Mouse (Mus musculus) hematopoietic stem cell, adult 5-6 weeks (primary cell): Measurements from ENCODE around the gene Paqr5. TPM values are rescaled to one million over a fixed set of nuclear protein-coding genes. Genes with fewer than 3 reads are reported as not detected.

Experiments
- ATAC-seq, 2 experiments: fragments of 125-278 bp in 1 of 2; replicated peaks in 1 of 2; 2 replicates each; pipeline ENCODE4 v1.8.0; 2016 to 2017; ENCODE audit warnings: inconsistent platforms in 2 of 2, mild to moderate bottlenecking in 2 of 2, moderate number of reproducible peaks in 2 of 2, low read depth in 1 of 2, moderate TSS enrichment in 1 of 2; ENCODE audit not compliant: low FRiP score in 2 of 2, poor library complexity in 2 of 2, severe bottlenecking in 2 of 2, insufficient read depth in 1 of 2, low TSS enrichment in 1 of 2
- total RNA-seq: library from RNA; stranded (forward); fragments of 172-1452, 232-1000 nt; gene quantifications from 2 replicates; pipeline ENCODE4 v1.2.3, GENCODE M21; 2017

The Paqr5 gene
- total RNA-seq, 1 experiment from 2014 or later = 13.3 TPM

DNA sequence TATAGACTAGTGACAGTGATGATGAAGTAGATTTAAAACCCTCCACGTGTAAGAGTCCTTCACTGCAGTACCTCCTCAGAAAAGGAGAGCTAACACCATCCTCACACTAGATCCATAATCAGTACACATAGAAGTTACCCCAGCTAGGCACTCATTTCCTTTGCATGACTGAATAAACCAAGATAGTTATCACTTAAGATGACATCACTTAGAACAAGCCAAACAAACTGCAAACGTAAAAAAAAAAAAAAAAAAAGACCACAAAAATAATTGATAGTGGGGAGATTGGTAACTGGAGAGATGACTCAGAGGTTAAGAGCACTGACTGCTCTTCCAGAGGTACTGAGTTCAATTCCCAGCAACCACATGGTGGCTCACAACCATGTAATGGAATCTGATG is 93.3 kb downstream of the Paqr5 start:
- ATAC-seq = no peak

DNA sequence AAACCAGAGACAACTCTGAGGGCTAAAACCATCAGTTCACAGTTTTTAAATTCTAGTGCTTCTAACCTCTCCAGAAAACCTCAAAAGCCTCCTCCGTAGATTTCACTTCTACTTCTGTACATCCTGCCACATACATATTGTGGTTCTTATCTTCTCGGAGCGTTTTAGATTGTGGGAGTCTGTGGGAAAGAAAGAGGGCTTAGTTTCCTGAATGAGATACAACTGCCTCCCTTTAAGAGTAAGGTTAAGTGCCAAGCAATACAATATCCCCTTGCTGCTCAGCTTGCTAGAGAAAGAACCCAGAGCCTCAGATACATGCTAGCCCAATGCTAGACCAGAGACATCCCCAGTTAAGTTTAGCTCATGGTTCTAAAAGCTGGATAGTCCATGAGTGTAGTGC is 94.6 kb downstream of the Paqr5 start:
- ATAC-seq = peak; percentile 48 to 49; a peak in 1 of 4 replicates

DNA sequence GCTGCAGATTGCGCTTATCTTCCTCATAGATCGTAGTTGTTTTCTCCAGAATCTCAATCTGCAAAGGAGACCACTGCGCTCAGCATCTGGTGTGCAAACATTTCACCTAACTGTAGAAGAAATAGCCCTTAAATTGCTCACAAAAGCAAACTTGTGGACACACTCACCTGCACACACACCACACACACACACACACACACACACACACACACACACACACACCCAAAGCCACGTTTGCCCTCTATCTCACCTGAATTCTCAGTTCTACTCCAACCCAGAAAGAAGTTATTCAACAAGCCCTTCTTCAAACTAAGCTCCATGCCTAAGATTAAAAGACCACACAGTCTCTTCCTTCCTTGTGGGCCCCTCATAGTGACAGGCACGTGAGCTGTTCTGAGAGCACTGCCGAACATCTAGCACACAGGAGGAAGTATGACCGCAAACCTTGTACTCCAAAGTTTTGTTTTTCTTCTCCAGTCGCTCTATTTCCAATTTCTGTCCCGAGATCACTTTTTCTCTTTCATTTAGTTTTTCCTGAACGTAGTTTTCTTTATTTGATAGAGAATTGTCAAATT is 101.5 kb downstream of the Paqr5 start:
- ATAC-seq = peak; percentile 66 to 88

DNA sequence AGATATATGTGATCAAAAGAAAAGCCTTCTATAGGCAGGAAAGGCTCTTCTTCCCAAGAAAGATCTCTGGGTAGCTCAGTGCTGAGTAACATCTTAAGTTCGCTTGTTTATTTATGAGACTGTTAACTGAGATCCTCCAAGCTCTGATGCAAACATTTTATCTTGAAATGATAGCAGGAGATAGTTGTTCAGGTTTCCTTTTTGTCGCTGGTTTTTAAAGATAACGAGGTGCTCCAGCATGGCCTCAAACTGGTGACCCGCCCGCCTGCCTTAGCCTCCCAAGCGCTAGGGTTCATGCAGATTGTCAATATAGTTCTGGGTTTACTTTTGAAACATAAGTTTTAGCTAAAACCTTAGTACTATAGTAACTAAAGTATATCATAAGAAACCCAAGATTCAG is 106.3 kb downstream of the Paqr5 start:
- no peak for ATAC-seq

DNA sequence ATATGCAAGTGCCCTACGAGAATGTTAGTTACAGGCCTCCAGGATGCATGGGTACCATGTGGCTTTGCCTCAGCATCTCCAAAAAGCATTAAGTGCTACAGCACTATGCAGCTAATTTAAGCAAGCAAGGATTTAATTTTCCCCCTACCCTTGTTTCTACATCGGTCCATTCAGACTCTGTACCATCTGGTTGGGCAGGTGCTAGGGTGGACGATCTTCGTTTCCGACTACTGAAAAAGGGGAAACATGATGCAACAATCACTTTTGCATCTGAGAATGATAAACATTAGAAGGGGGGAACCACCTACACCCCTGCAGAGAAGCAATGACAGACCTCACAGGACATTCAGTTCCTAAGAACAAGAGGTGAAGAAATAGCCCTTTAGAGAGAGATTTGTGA is 107.2 kb downstream of the Paqr5 start:
- ATAC-seq = no peak

DNA sequence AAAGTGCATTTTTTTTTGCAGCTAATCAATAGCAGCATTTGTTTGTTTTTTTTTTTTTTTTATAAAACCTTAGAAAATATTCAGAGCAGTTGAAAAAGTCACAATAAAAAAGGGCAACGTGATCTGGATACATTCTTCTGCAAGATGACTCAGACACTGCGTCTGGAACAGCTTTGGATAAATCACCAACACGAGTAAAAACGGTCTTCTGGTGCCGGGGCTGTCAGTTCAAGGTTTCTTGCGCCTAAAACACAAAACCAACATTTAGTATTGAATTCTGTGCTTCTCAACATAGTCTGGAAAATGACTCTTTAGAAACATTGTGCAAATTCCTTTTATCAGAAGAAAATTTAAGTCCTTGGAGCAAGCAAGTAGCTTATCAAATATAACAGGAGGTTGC is 109.2 kb downstream of the Paqr5 start:
- ATAC-seq = no peak

DNA sequence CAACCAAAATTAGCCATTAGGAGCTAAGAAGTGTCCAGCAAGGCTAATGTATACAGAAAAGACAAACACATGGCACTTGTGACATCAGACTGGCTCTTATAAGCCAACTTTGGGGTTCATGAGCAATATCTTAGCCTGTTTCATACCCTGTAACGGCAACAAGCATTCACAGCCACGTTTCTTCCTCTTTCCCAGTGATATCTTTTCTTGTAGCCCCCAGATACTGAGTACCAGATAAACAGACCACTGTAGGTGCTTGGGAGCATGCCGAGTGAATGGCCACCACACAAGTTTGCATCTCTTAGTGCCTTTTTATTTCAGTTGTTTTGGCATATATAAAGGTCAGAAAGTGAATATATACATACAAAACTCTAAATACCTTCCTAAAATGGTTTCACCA is 109.7 kb downstream of the Paqr5 start:
- ATAC-seq = no peak

DNA sequence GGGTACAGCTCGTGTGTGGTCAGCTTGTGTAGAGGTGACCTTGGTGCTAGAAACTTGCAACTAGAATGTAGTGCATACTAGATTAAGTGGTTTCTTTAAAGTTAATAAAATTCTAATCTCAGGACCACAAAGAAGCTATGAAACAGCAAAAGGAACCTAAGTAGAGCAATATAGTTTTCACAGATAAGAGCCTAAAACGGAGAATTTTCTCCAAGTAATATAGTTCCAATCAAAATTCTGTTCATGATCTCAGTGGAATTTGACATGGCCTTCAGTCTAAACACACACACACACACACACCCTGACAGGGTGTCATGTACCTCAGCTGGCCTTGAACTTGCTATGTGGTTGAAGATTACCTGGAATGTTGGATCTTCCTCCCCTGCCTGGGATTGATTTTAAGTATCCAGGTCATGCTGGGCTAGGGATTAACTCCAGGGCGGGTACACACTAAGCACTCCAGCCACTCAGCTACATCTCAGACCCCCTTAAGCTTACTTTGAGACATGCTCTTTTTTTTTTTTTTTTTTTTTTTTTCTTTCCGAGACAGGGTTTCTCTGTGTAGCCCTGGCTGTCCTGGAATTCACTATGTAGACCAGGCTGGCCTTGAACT is 111.2 kb downstream of the Paqr5 start:
- ATAC-seq = no peak

DNA sequence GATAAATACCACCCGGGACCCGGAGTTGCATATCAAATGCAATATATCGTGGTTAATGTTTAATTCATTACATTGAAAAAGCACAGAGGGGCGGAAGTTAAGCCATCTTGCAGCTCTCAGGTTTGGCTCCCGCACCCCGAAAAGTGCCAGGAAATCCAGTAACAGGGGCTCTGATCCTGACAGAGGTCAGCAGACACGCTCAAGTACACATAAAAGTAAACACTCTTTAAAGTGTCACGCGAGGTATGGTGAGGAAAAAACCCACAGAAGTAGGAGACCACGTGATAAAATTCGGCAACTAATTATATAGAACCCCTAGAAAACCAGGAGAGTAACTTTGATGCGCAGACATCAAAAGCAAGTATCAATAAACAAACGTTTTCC is 111.7 kb downstream of the Paqr5 start:
- ATAC-seq = no peak

DNA sequence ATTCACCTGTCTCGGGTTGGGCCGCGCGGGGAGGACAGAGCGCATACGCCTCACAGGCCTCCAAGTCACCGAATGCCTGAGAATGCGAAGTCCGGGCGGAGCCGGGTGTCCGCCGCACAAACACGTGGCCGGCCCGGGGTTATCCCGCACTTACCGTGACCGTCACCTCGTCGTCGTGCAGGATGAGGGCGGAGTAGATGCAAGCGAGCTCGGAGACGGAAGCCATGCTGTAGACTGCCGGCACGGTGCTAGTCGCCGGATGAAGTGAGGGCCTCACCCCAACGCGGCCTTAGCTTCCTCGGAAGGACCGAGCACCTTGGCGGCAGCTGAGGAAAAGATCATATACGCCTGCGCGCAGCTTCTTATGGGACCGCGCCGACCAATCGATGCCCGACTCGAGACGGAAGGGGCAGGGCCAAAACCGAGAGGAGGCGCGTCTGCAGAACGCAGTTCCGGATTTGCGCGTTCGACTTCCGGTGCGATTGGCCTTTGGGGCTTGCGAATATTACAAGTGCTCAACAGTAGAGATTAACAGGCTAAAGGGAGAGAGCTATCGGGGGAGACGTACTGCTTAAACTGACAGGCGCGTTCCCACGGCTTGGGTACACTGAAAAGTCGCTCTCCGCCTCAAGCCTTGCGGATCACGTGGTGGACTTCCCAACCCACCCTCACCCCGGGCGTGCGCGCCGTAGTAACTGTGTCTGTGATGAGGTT is 112.3 kb downstream of the Paqr5 start, which contains the start of gene Rplp1:
Gene Rplp1, minus strand, starts transcription at position 340 of the 714 bp plus-strand sequence.
- peak; percentile 88 to 94 for ATAC-seq

DNA sequence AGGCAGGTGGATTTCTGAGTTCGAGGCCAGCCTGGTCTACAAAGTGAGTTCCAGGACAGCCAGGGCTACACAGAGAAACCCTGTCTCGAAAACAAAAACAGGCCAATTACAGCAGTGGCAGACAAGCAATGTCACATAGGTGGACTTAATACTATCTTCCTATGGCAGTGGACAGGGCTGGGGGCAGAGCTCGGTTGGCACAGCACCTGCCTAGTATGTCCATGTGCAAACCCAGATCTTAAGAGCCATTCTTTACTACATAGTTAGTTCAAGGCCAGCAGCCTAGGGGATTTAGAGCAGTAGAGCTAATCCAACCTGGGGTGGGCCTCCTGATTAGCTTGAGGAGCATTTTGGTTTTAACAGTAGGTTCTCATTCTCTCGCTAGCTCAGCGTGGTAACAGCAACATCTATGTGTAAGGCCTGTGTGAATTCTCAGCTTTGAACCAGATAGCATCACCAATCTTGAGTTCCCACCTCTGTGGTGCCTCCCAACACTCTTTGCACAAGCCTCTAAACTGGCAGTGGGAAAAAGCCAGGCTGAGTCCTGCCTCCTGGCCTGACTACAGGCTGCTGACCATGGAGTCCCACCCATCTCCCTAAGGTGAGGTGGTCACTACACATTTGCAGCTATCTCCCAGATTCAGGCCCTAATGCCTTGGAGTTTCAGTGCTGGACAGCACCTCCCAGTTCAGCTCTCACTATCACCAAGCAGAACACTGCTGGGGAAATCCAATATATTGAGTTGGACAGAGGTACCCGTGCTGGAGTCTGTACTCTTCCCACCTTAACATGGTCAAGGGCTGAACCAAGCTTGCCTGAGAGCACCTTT is 115.1 kb downstream of the Paqr5 start:
- ATAC-seq = no peak

DNA sequence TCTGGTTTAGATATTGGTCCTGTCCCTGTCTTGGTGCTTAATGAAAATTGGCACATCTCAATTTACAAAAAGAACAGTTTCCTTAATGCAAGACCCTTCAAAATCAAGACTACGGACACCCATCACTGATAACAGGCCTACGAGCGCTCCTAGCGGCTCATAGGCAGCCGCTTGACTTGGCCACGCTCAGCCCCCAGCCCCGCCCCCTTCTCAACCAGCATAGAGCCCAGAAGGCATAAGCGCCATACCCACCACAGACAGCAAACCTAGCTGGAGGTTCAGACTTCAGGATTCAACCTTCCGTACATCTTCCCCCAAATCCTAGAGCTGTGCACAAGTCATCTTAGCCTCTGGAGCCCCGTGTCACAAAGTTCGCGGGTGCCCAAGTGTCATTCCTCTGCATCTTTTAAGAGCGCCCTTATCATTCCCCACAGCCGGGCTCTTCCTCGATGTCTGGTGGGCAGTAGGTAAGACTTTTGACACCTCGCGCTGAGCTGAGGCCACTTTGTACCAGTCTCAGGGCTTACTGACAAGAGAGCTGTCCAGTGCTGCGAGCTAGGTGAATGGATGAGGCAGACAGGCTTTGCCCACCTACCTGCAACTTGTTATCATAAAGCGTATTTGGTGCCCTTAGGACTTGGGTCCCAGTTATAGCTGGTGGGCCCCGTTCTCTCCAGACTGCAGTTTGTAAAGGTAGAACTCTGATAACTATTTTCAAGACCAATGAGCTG is 116.0 kb downstream of the Paqr5 start:
- ATAC-seq = no peak

DNA sequence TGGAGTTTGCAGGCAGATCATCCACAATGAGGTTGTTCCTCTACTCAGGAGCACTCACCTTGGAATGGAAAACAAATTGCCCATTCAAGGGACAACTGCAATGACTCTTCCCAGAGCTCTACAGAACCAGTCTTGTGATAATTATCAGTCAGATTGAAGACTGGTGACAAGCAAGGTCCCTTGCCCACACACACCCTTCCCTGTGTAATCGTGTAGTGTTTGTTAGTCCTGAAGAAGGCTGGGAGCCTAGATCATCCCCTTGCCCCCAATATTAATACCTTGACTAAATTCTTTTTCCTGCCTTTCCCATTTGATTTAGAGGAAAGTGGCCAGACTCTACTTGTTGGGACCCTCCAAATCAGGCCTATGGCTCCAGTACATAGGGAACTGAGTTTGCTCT is 117.0 kb downstream of the Paqr5 start:
- ATAC-seq = no peak

DNA sequence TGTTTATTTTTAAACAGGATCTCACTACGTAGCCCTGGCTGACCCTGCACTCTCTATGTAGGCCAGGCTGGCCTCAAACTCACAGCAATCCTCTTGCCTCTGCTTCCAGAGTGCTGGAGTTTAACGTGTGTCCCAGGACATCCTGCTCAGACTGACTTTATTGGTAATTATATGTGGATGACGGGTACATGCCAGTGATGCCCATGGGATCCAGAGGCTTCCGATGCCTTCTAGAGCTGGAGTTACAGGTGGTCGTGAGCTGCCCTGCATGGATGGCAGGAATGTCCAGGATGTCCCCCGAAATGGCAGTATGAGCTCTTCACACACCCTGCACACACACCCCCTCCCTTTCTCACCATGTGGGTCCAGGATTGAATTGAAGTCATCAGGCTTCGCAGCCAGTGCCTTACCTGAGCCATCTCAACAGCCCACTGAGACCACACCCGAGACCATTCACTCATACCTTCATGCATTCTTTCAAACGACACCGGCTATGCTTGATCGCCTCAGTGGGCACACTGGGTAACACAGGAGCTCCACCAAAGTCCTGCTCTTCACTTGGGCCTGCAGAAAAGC is 117.7 kb downstream of the Paqr5 start:
- ATAC-seq = no peak

DNA sequence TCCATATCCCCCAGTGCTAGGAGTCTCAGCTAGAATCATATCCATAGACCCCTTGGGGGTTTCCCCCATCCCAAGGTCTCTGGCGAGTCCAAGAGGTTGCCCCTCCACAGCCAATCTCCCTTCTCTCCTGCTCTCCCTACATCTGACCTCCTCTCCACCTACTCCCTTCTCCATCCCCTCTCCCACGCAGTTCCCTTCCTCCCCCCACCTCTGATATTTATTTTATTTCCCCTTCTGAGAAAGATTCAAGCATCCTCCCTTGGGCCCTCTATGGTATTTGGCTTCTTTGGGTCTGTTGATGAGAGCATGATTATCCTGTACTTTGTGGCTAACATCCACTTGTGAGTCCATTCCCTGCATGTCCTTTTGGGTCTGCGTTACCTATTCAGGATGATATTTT is 118.3 kb downstream of the Paqr5 start:
- no peak for ATAC-seq

DNA sequence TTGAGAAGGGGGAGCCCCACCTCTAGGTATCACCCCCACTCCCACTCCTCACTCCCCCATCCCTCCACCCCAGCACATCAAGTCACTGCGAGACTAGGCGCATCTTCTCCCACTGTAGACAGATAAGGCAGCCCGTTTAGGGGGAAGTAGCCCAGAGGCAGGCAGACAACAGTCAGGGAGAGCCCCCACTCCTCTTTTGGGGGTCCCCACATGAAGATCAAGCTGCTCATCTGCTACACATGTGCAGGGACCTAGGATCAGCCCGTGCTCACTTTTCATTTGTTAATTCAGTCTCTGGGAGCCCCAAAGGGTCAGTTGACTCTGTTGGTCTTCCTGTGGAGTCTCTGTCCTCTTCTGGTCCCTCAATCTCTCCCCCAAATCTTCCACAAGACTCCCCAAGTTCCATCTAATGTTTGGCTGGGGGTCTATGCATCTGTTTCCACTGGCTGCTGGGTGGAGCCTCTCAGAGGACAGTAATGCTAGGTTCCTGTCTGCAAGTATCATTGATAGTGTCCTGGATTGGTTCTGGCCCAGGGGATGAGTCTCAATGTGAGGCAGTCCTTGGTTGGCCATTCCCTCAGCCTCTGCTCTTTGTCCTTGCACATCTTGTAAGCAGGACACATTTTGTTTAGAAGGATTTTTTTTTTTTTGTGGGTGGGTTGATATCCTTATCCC is 118.9 kb downstream of the Paqr5 start:
- ATAC-seq = no peak

DNA sequence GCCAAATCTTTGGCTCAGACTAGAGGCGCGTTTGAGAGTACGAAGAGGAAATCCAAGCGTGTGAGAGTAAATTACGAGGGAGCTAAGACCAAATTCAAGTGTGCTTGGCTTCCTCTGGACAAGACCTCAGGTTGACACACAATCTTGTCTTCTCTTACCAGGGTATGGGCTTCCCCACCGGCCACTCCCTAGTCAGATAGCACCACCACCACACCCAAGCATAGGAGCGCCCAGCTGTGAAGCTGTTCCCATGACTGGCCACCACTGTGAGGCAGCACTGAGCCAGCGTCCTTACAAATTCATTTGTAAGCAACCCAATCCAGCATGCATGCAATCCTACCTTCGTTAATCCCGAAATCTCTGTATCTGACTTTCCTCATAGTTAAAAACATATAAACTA is 119.7 kb downstream of the Paqr5 start:
- peak; percentile 54; a peak in 3 of 4 replicates for ATAC-seq
